ENCODE assay signal across 12 mouse cellular contexts in the genomic region with DNA sequence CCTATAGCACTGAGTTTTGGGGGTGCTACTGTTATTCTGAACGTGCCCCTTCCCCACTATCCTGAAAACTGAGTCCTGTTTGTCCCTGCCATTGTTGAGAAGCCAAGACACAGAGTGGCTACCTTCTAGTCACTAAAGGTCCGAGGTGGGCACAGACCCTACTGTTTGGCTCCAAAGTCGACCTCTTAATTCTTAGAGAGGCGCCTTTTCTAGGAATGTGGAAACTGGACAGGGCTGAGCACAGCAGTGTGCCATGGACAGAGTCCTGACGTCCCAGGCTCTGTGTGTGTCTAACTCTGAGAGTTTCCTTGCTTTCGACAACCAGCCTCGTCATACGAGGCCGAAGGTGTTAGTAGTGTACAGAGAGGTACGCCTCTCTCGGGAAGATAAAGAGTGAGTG. TPM values are rescaled to one million over a fixed set of nuclear protein-coding genes. Genes with fewer than 3 reads are reported as not detected.
DNase-seq lines count a peak whose midpoint lies in the region; ATAC-seq and TF ChIP-seq lines count a peak whose summit lies in the region.
"Had no signal": no experiment of that assay in that cellular context is flagged by ENCODE, and none has a peak within 500 bp of the region (broad histone marks: within the 10 kb centered on the region; RNA-seq: fewer than 3 reads in every experiment).

No protein-coding gene starts in this region.

- TF ChIP-seq CTCF in lung, embryonic 14.5 days (IDR thresholded peaks at IDR 0.05; ENCODE audit: low read depth): no peak
- TF ChIP-seq CTCF in lung, postnatal 0 days (IDR thresholded peaks at IDR 0.05): no peak
- no peak for TF ChIP-seq CTCF in forebrain, postnatal 0 days (IDR thresholded peaks at IDR 0.05; ENCODE audit: low read depth)

- no peak; the same call in 1 of the 2 replicates for ATAC-seq in lung, embryonic 14.5 days (ENCODE audit: insufficient read depth)
- ATAC-seq in lung, postnatal 0 days: no peak
- ATAC-seq in forebrain, postnatal 0 days: no peak
- ATAC-seq in limb, embryonic 14.5 days (ENCODE audit: low FRiP score, low read depth): no peak
- ATAC-seq in stomach, embryonic 14.5 days (ENCODE audit: insufficient number of reproducible peaks, insufficient read depth, low FRiP score, low read depth): no peak

- H3K27ac ChIP-seq in lung, embryonic 14.5 days (ENCODE audit: low read depth): peak overlapping the region; percentile 67
- H3K27ac ChIP-seq in lung, postnatal 0 days (ENCODE audit: low read length): no peak overlapping the region
- H3K27ac ChIP-seq in forebrain, postnatal 0 days (ENCODE audit: low read depth, low read length): peak overlapping the region; percentile 58
- peak overlapping the region; percentile 61 for H3K27ac ChIP-seq in limb, embryonic 14.5 days (replicated peaks; ENCODE audit: low read depth, low read length)
- peak overlapping the region; percentile 74 for H3K27ac ChIP-seq in stomach, embryonic 14.5 days (ENCODE audit: low read length)
- H3K27ac ChIP-seq: liver, embryonic 15.5 days had no signal

- H3K4me1 ChIP-seq in lung, embryonic 14.5 days (ENCODE audit: insufficient read depth): peaks cover 23% of the 10 kb centered on the region
- H3K4me1 ChIP-seq in lung, postnatal 0 days (ENCODE audit: insufficient read depth, low read depth, low read length): 0 out of 2 replicates have a peak, but pooled peaks cover 3% of the 10 kb centered on the region
- peaks cover 22% of the 10 kb centered on the region for H3K4me1 ChIP-seq in forebrain, postnatal 0 days (ENCODE audit: insufficient read depth)
- peaks cover 13% of the 10 kb centered on the region for H3K4me1 ChIP-seq in limb, embryonic 14.5 days (ENCODE audit: control insufficient read depth, insufficient read depth, low read length)
- H3K4me1 ChIP-seq in stomach, embryonic 14.5 days (ENCODE audit: control insufficient read depth, insufficient read depth, low read length): peaks cover 39% of the 10 kb centered on the region

- no peaks in the 10 kb centered on the region for H3K36me3 ChIP-seq in lung, embryonic 14.5 days (ENCODE audit: insufficient read depth)
- H3K36me3 ChIP-seq in lung, postnatal 0 days (ENCODE audit: insufficient read depth, low read length): no peaks in the 10 kb centered on the region
- no peaks in the 10 kb centered on the region for H3K36me3 ChIP-seq in forebrain, postnatal 0 days (ENCODE audit: insufficient read depth)
- H3K36me3 ChIP-seq in limb, embryonic 14.5 days (ENCODE audit: control insufficient read depth, insufficient read depth, low read length): no peaks in the 10 kb centered on the region
- H3K36me3 ChIP-seq in stomach, embryonic 14.5 days (ENCODE audit: control insufficient read depth, insufficient read depth, low read length): no peaks in the 10 kb centered on the region
- H3K36me3 ChIP-seq: liver, embryonic 15.5 days had no signal

- DNase-seq in lung, embryonic 14.5 days: no peak
- no peak for DNase-seq in lung, postnatal 0 days (ENCODE audit: low spot score)
- no peak for DNase-seq in forebrain, postnatal 0 days
- no peak for DNase-seq in limb, embryonic 14.5 days (ENCODE audit: low spot score)
- DNase-seq in urinary bladder, postnatal 14 days (ENCODE audit: low spot score): no peak
- DNase-seq in adipocyte (ENCODE audit: low spot score): no peak
- DNase-seq in retina, embryonic 14.5 days (ENCODE audit: low spot score): no peak
- DNase-seq: kidney, adult 11 months had no signal

- TF ChIP-seq POLR2A in limb, embryonic 14.5 days (IDR thresholded peaks at IDR 0.05; ENCODE audit: borderline replicate concordance, extremely low read depth, insufficient read depth, insufficient read length): no peak

- H3K4me2 ChIP-seq in lung, embryonic 14.5 days: no peak overlapping the region
- no peak overlapping the region for H3K4me2 ChIP-seq in lung, postnatal 0 days (replicated peaks; ENCODE audit: low read depth, low read length)
- H3K4me2 ChIP-seq in forebrain, postnatal 0 days (ENCODE audit: low read depth): no peak overlapping the region
- no peak overlapping the region for H3K4me2 ChIP-seq in limb, embryonic 14.5 days (replicated peaks; ENCODE audit: low read depth, low read length, severe bottlenecking)
- H3K4me2 ChIP-seq in stomach, embryonic 14.5 days (replicated peaks; ENCODE audit: low read depth, low read length): no peak overlapping the region
- H3K4me2 ChIP-seq: liver, embryonic 15.5 days had no signal

- no peak overlapping the region for H3K9ac ChIP-seq in lung, embryonic 14.5 days
- no peak overlapping the region for H3K9ac ChIP-seq in lung, postnatal 0 days (replicated peaks; ENCODE audit: low read depth)
- H3K9ac ChIP-seq in forebrain, postnatal 0 days: no peak overlapping the region
- H3K9ac ChIP-seq in limb, embryonic 14.5 days (ENCODE audit: low read depth, low read length, severe bottlenecking): no peak overlapping the region
- no peak overlapping the region for H3K9ac ChIP-seq in stomach, embryonic 14.5 days (replicated peaks; ENCODE audit: low read depth, low read length)
- H3K9ac ChIP-seq: liver, embryonic 15.5 days had no signal

- TF ChIP-seq EP300 in lung, postnatal 0 days (IDR thresholded peaks at IDR 0.05): no peak

- no peaks in the 10 kb centered on the region for H3K27me3 ChIP-seq in lung, embryonic 14.5 days (ENCODE audit: insufficient read depth, low read length)
- H3K27me3 ChIP-seq in lung, postnatal 0 days (replicated peaks; ENCODE audit: insufficient read depth, low read length): no peaks in the 10 kb centered on the region; the same call in 1 of the 2 replicates
- no peaks in the 10 kb centered on the region for H3K27me3 ChIP-seq in forebrain, postnatal 0 days (ENCODE audit: insufficient read depth, low read length)
- H3K27me3 ChIP-seq in limb, embryonic 14.5 days (ENCODE audit: control insufficient read depth, insufficient read depth, low read length): no peaks in the 10 kb centered on the region
- H3K27me3 ChIP-seq in stomach, embryonic 14.5 days (ENCODE audit: control insufficient read depth, insufficient read depth, low read length): no peaks in the 10 kb centered on the region
- H3K27me3 ChIP-seq: CH12.LX had no signal

- 39% methylated on average over 11 of the region's 11 CpGs for WGBS in lung, embryonic 14.5 days
- 44% methylated on average over 11 of the region's 11 CpGs for WGBS in lung, postnatal 0 days
- 41% methylated on average over 11 of the region's 11 CpGs for WGBS in forebrain, postnatal 0 days
- WGBS in limb, embryonic 14.5 days: 63% methylated on average over 11 of the region's 11 CpGs
- 59% methylated on average over 11 of the region's 11 CpGs for WGBS in stomach, embryonic 14.5 days

- no peaks in the 10 kb centered on the region for H3K9me3 ChIP-seq in lung, embryonic 14.5 days (ENCODE audit: low read depth, low read length)
- H3K9me3 ChIP-seq in lung, postnatal 0 days (ENCODE audit: low read length): no peaks in the 10 kb centered on the region
- H3K9me3 ChIP-seq in forebrain, postnatal 0 days (ENCODE audit: low read length): no peaks in the 10 kb centered on the region
- H3K9me3 ChIP-seq in limb, embryonic 14.5 days (ENCODE audit: control insufficient read depth, low read length): no peaks in the 10 kb centered on the region
- H3K9me3 ChIP-seq in stomach, embryonic 14.5 days (ENCODE audit: control insufficient read depth, low read depth, low read length): no peaks in the 10 kb centered on the region
- H3K9me3 ChIP-seq: liver, embryonic 15.5 days had no signal

- no peak overlapping the region for H3K4me3 ChIP-seq in lung, embryonic 14.5 days (ENCODE audit: low read depth, low read length)
- H3K4me3 ChIP-seq in lung, postnatal 0 days (ENCODE audit: low read depth, low read length): no peak overlapping the region
- no peak overlapping the region for H3K4me3 ChIP-seq in forebrain, postnatal 0 days (ENCODE audit: low read depth, low read length)
- H3K4me3 ChIP-seq in limb, embryonic 14.5 days (replicated peaks; ENCODE audit: low read length): no peak overlapping the region
- H3K4me3 ChIP-seq in stomach, embryonic 14.5 days (ENCODE audit: low read depth, low read length): no peak overlapping the region
- H3K4me3 ChIP-seq: liver, embryonic 15.5 days had no signal

RNA-seq across cellular contexts. Expression of gene Efhd2, which starts 25.7 kb away (rescaled TPM):
- 56.5 and 64.6 TPM in 2 replicates for polyA plus RNA-seq in lung, embryonic 14.5 days (2014; fragmentation: Nextera tagmentation; extraction: Ambion mirVana)
- polyA plus RNA-seq in lung, postnatal 0 days (2015; fragmentation: Nextera tagmentation; extraction: Ambion mirVana): 81.6 and 88.4 TPM in 2 replicates
- total RNA-seq in forebrain, postnatal 0 days (2014; rRNA removed): 24.2 and 30.7 TPM in 2 replicates
- polyA plus RNA-seq in forebrain, postnatal 0 days (2015; fragmentation: Nextera tagmentation; extraction: Ambion mirVana): 49.7 and 52.2 TPM in 2 replicates
- polyA plus RNA-seq in limb, embryonic 14.5 days (2012; rRNA removed): 57.8 and 71.4 TPM in 2 replicates
- polyA plus RNA-seq in limb, embryonic 14.5 days (2014; fragmentation: Nextera tagmentation; extraction: Ambion mirVana): 45.7 and 49.8 TPM in 2 replicates
- 58.8 and 65.0 TPM in 2 replicates for polyA plus RNA-seq in stomach, embryonic 14.5 days (2014; fragmentation: Nextera tagmentation; extraction: Ambion mirVana)

RNA-seq across cellular contexts. Expression of gene Ctrc, which starts 54.3 kb away (rescaled TPM):
- polyA plus RNA-seq in lung, embryonic 14.5 days (2014; fragmentation: Nextera tagmentation; extraction: Ambion mirVana): not detected in 2 replicates
- polyA plus RNA-seq in lung, postnatal 0 days (2015; fragmentation: Nextera tagmentation; extraction: Ambion mirVana): not detected in 2 replicates
- total RNA-seq in forebrain, postnatal 0 days (2014; rRNA removed): not detected in 2 replicates
- not detected in 2 replicates for polyA plus RNA-seq in forebrain, postnatal 0 days (2015; fragmentation: Nextera tagmentation; extraction: Ambion mirVana)
- polyA plus RNA-seq in limb, embryonic 14.5 days (2012; rRNA removed): 0.08 TPM in 1 of 2 replicates, not detected in the other
- not detected in 2 replicates for polyA plus RNA-seq in limb, embryonic 14.5 days (2014; fragmentation: Nextera tagmentation; extraction: Ambion mirVana)
- polyA plus RNA-seq in stomach, embryonic 14.5 days (2014; fragmentation: Nextera tagmentation; extraction: Ambion mirVana): not detected in 2 replicates
- total RNA-seq: CH12.LX; gastrocnemius, postnatal 14 days had no signal
- polyA plus RNA-seq: liver, embryonic 15.5 days had no signal
